In the genomic region with DNA sequence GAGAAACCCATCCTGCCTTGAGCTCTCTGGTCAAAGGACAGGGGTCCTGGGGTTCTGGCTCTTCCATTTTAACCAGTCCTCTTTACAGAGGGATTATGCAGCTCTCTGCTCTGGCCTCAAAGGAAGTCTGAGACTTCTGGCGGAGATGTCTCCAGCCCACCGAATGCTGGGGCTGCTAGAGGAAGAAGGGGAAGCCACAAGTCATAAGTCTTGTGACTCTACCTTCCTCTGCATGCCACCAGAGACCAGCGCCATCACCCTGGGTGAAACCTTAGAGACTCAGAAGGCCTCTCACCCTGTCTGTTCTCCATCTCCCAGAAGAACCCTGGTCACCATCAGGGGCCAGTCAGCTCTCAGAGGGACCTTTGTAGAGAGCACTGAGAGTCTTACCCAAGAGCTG, we compare ENCODE assay signal across 21 mouse cellular contexts.
DNase-seq lines count a peak whose midpoint lies in the region; ATAC-seq and TF ChIP-seq lines count a peak whose summit lies in the region.
"Had no signal": no experiment of that assay in that cellular context is flagged by ENCODE, and none has a peak within 500 bp of the region (broad histone marks: within the 10 kb centered on the region; RNA-seq: fewer than 3 reads in every experiment).

No protein-coding gene starts in this region.

- TF ChIP-seq CTCF in CH12.LX (conservative IDR thresholded peaks at IDR 0.05 in 1 of 2, IDR thresholded peaks at IDR 0.05 in 1 of 2; ENCODE audit: low read depth in 2 of 2, low read length in 2 of 2), result no peak

- H3K4me2 ChIP-seq in heart, embryonic 15.5 days, result no peak overlapping the region
- no peak overlapping the region for H3K4me2 ChIP-seq in CH12.LX (ENCODE audit: insufficient read depth, low read depth, poor library complexity, severe bottlenecking)
- no peak overlapping the region for H3K4me2 ChIP-seq in midbrain, embryonic 13.5 days (replicated peaks)
- H3K4me2 ChIP-seq: embryonic facial prominence, embryonic 12.5 days; forebrain, embryonic 12.5 days; heart, embryonic 12.5 days; hindbrain, embryonic 13.5 days; kidney, embryonic 15.5 days; liver, embryonic 13.5 days had no signal

- no peak overlapping the region for H3K4me3 ChIP-seq in heart, embryonic 15.5 days
- no peak overlapping the region for H3K4me3 ChIP-seq in CH12.LX (replicated peaks in 1 of 3; ENCODE audit: low read depth in 2 of 3, low read length in 2 of 3, poor library complexity in 1 of 3)
- no peak overlapping the region for H3K4me3 ChIP-seq in midbrain, embryonic 13.5 days (replicated peaks)
- H3K4me3 ChIP-seq: embryonic facial prominence, embryonic 12.5 days; forebrain, embryonic 12.5 days; heart, embryonic 12.5 days; hindbrain, embryonic 13.5 days; kidney, embryonic 15.5 days; liver, embryonic 13.5 days; myocyte had no signal

- no peaks in the 10 kb centered on the region for H3K79me2 ChIP-seq in CH12.LX (replicated peaks; ENCODE audit: control insufficient read depth, extremely low read depth, insufficient read depth, poor library complexity, severe bottlenecking)

- TF ChIP-seq EP300 in CH12.LX (IDR thresholded peaks at IDR 0.05; ENCODE audit: low read length), result no peak

- in situ Hi-C loops in CH12.LX (cut with MboI; ENCODE audit: low pct_ligation_motif_present, low pct_unique_long_range_greater_than_20kb, low sequenced_read_pairs), result no loop called here

- H3K9ac ChIP-seq in heart, embryonic 15.5 days, result no peak overlapping the region
- no peak overlapping the region for H3K9ac ChIP-seq in CH12.LX (ENCODE audit: insufficient read depth, low read depth)
- H3K9ac ChIP-seq in midbrain, embryonic 13.5 days (replicated peaks), result no peak overlapping the region
- H3K9ac ChIP-seq: embryonic facial prominence, embryonic 12.5 days; forebrain, embryonic 12.5 days; heart, embryonic 12.5 days; hindbrain, embryonic 13.5 days; kidney, embryonic 15.5 days; liver, embryonic 13.5 days had no signal

- H3K4me1 ChIP-seq in heart, embryonic 15.5 days (replicated peaks), result peaks cover 74% of the 10 kb centered on the region
- peaks cover 12 to 60% of the 10 kb centered on the region in 2 experiments for H3K4me1 ChIP-seq in CH12.LX (ENCODE audit: control insufficient read depth in 1 of 2, insufficient read depth in 2 of 2)
- peaks cover 30% of the 10 kb centered on the region for H3K4me1 ChIP-seq in midbrain, embryonic 13.5 days (replicated peaks)

- no peak for TF ChIP-seq POLR2A in CH12.LX (IDR thresholded peaks at IDR 0.05; ENCODE audit: low read depth, low read length)

- no peaks in the 10 kb centered on the region for H3K36me3 ChIP-seq in heart, embryonic 15.5 days
- no peaks in the 10 kb centered on the region for H3K36me3 ChIP-seq in CH12.LX (replicated peaks in 1 of 2; ENCODE audit: control insufficient read depth in 1 of 2, insufficient read depth in 1 of 2, low read length in 1 of 2)
- H3K36me3 ChIP-seq in midbrain, embryonic 13.5 days, result no peaks in the 10 kb centered on the region
- H3K36me3 ChIP-seq: embryonic facial prominence, embryonic 12.5 days; forebrain, embryonic 12.5 days; heart, embryonic 12.5 days; hindbrain, embryonic 13.5 days; kidney, embryonic 15.5 days; liver, embryonic 13.5 days had no signal

- 74% methylated on average over 3 of the region's 3 CpGs for WGBS in heart, embryonic 15.5 days
- 87% methylated on average over 3 of the region's 3 CpGs for WGBS in midbrain, embryonic 13.5 days

- no peaks in the 10 kb centered on the region for H3K27me3 ChIP-seq in heart, embryonic 15.5 days
- peaks cover 2% of the 10 kb centered on the region for H3K27me3 ChIP-seq in CH12.LX (replicated peaks)
- H3K27me3 ChIP-seq in midbrain, embryonic 13.5 days, result peaks cover 20% of the 10 kb centered on the region
- H3K27me3 ChIP-seq: embryonic facial prominence, embryonic 12.5 days; heart, embryonic 12.5 days; liver, embryonic 13.5 days had no signal

- H3K27ac ChIP-seq in heart, embryonic 15.5 days, result peak overlapping the region; percentile 96
- H3K27ac ChIP-seq in CH12.LX (ENCODE audit: insufficient read depth, low read depth), result no peak overlapping the region
- no peak overlapping the region for H3K27ac ChIP-seq in midbrain, embryonic 13.5 days
- H3K27ac ChIP-seq: embryonic facial prominence, embryonic 12.5 days; forebrain, embryonic 12.5 days; hindbrain, embryonic 13.5 days; kidney, embryonic 15.5 days; liver, embryonic 13.5 days had no signal

- TF ChIP-seq RAD21 in CH12.LX (IDR thresholded peaks at IDR 0.05; ENCODE audit: low read depth, low read length), result no peak

- no peak for DNase-seq in heart, adult 18-20 months
- DNase-seq in 416B (ENCODE audit: low read depth), result peak; percentile 31
- DNase-seq in CH12.LX (ENCODE audit: extremely low read depth), result no peak
- no peak for DNase-seq in kidney, postnatal 36 days
- DNase-seq: adrenal gland, postnatal 25 days; cerebellum, adult 9-11 months; gastrocnemius, postnatal 36 days; kidney, adult 11 months; kidney, postnatal 4 days; liver, embryonic 13.5 days; lung, adult 2 months had no signal

- H3K9me3 ChIP-seq in heart, embryonic 15.5 days (replicated peaks), result no peaks in the 10 kb centered on the region
- no peaks in the 10 kb centered on the region for H3K9me3 ChIP-seq in CH12.LX (replicated peaks; ENCODE audit: low read length)
- H3K9me3 ChIP-seq in midbrain, embryonic 13.5 days, result no peaks in the 10 kb centered on the region
- H3K9me3 ChIP-seq: embryonic facial prominence, embryonic 12.5 days; forebrain, embryonic 12.5 days; heart, embryonic 12.5 days; hindbrain, embryonic 13.5 days; kidney, embryonic 15.5 days; liver, embryonic 13.5 days had no signal

- dilution Hi-C loops in CH12.LX (cut with MboI; ENCODE audit: extremely low pct_ligation_motif_present, extremely low pct_unique_long_range_greater_than_20kb, low sequenced_read_pairs), result no loop called here

- ATAC-seq in heart, embryonic 15.5 days (replicated peaks; ENCODE audit: insufficient number of reproducible peaks, insufficient read depth, low FRiP score, low read depth), result no peak
- peak; percentile 50 for ATAC-seq in megakaryocyte progenitor cell, adult 5-6 weeks (replicated peaks; ENCODE audit: poor library complexity)
- no peak for ATAC-seq in midbrain, embryonic 13.5 days
- ATAC-seq: midbrain, embryonic 16.5 days had no signal

TF ChIP-seq in CH12.LX, 34 proteins besides CTCF, POLR2A, EP300 and RAD21:
- no peak for TF ChIP-seq USF1 (IDR thresholded peaks at IDR 0.05; ENCODE audit: low read depth, low read length)
- peak; percentile 37 for TF ChIP-seq BHLHE40 (IDR thresholded peaks at IDR 0.05; ENCODE audit: low read depth, low read length)
